Mouse (Mus musculus): ENCODE measurements around the gene Tbkbp1. TPM values are rescaled to one million over a fixed set of nuclear protein-coding genes. Genes with fewer than 3 reads are reported as not detected.

The Tbkbp1 gene
- polyA plus RNA-seq, 2 experiments: 9.7 to 62.2 TPM

- no peak for ATAC-seq (ENCODE audit: low FRiP score, low read depth)
- no peaks in the 10 kb centered on the region for H3K36me3 ChIP-seq (ENCODE audit: control insufficient read depth, insufficient read depth, low read length)
- peaks cover 14% of the 10 kb centered on the region for H3K27me3 ChIP-seq (ENCODE audit: control insufficient read depth, insufficient read depth, low read length)
- no peak for TF ChIP-seq POLR2A (IDR thresholded peaks at IDR 0.05; ENCODE audit: borderline replicate concordance, extremely low read depth, insufficient read depth, insufficient read length)
- H3K4me3 ChIP-seq (replicated peaks; ENCODE audit: low read length): no peak overlapping the region
- no peak overlapping the region for H3K9ac ChIP-seq (ENCODE audit: low read depth, low read length, severe bottlenecking)
- 77% methylated on average over 16 of the region's 16 CpGs for WGBS
- H3K27ac ChIP-seq (replicated peaks; ENCODE audit: low read depth, low read length): no peak overlapping the region
- no peaks in the 10 kb centered on the region for H3K4me1 ChIP-seq (ENCODE audit: control insufficient read depth, insufficient read depth, low read length)
- H3K4me2 ChIP-seq (replicated peaks; ENCODE audit: low read depth, low read length, severe bottlenecking): no peak overlapping the region
- DNase-seq (ENCODE audit: low spot score): no peak
- no peaks in the 10 kb centered on the region for H3K9me3 ChIP-seq (ENCODE audit: control insufficient read depth, low read length)
Measured at GRCm38 (mm10) chr11:97108976-97109375, 42.3 kb downstream of the Tbkbp1 start.

- Histone ChIP-seq H3K4me3 (replicated peaks; ENCODE audit: low read length) (no peak overlapping the region), H3K27me3 (ENCODE audit: control insufficient read depth, insufficient read depth, low read length) (peaks cover 3% of the 10 kb centered on the region; the same call in 1 of the 2 replicates), H3K27ac (replicated peaks; ENCODE audit: low read depth, low read length) (no peak overlapping the region), H3K36me3 (ENCODE audit: control insufficient read depth, insufficient read depth, low read length) (no peaks in the 10 kb centered on the region), H3K4me1 (ENCODE audit: control insufficient read depth, insufficient read depth, low read length) (no peaks in the 10 kb centered on the region), H3K9ac (ENCODE audit: low read depth, low read length, severe bottlenecking) (no peak overlapping the region), H3K9me3 (ENCODE audit: control insufficient read depth, low read length) (no peaks in the 10 kb centered on the region), H3K4me2 (replicated peaks; ENCODE audit: low read depth, low read length, severe bottlenecking) (no peak overlapping the region)
- DNase-seq (ENCODE audit: low spot score) (no peak), ATAC-seq (ENCODE audit: low FRiP score, low read depth) (no peak)
- no peak for TF ChIP-seq POLR2A (IDR thresholded peaks at IDR 0.05; ENCODE audit: borderline replicate concordance, extremely low read depth, insufficient read depth, insufficient read length)
- 95% methylated on average over 9 of the region's 9 CpGs for WGBS
Measured at GRCm38 (mm10) chr11:97104091-97104483, 47.2 kb downstream of the Tbkbp1 start.

- H3K27me3 ChIP-seq (ENCODE audit: control insufficient read depth, insufficient read depth, low read length): peaks cover 3% of the 10 kb centered on the region; the same call in 1 of the 2 replicates
- no peaks in the 10 kb centered on the region for H3K36me3 ChIP-seq (ENCODE audit: control insufficient read depth, insufficient read depth, low read length)
- no peak overlapping the region for H3K27ac ChIP-seq (replicated peaks; ENCODE audit: low read depth, low read length)
- no peaks in the 10 kb centered on the region for H3K4me1 ChIP-seq (ENCODE audit: control insufficient read depth, insufficient read depth, low read length)
- DNase-seq (ENCODE audit: low spot score) (no peak), ATAC-seq (ENCODE audit: low FRiP score, low read depth) (no peak)
- 92% methylated on average over 10 of the region's 10 CpGs for WGBS
- H3K9me3 ChIP-seq (ENCODE audit: control insufficient read depth, low read length): no peaks in the 10 kb centered on the region
- H3K9ac ChIP-seq (ENCODE audit: low read depth, low read length, severe bottlenecking): no peak overlapping the region
- no peak overlapping the region for H3K4me3 ChIP-seq (replicated peaks; ENCODE audit: low read length)
- no peak for TF ChIP-seq POLR2A (IDR thresholded peaks at IDR 0.05; ENCODE audit: borderline replicate concordance, extremely low read depth, insufficient read depth, insufficient read length)
- no peak overlapping the region for H3K4me2 ChIP-seq (replicated peaks; ENCODE audit: low read depth, low read length, severe bottlenecking)
Measured at GRCm38 (mm10) chr11:97103163-97104090, 47.9 kb downstream of the Tbkbp1 start.

- 13% methylated on average over 9 of the region's 9 CpGs for WGBS
- peaks cover 7% of the 10 kb centered on the region for H3K27me3 ChIP-seq (ENCODE audit: control insufficient read depth, insufficient read depth, low read length)
- ATAC-seq (ENCODE audit: low FRiP score, low read depth): no peak
Measured at GRCm38 (mm10) chr11:97101722-97102121, 49.6 kb downstream of the Tbkbp1 start.

GRCm38 (mm10) chr11:97098791-97099190 is 52.5 kb downstream of the Tbkbp1 start:
- Histone ChIP-seq H3K9me3 (ENCODE audit: control insufficient read depth, low read length) (no peaks in the 10 kb centered on the region), H3K27ac (replicated peaks; ENCODE audit: low read depth, low read length) (no peak overlapping the region), H3K9ac (ENCODE audit: low read depth, low read length, severe bottlenecking) (no peak overlapping the region), H3K4me2 (replicated peaks; ENCODE audit: low read depth, low read length, severe bottlenecking) (no peak overlapping the region), H3K4me3 (replicated peaks; ENCODE audit: low read length) (no peak overlapping the region), H3K27me3 (ENCODE audit: control insufficient read depth, insufficient read depth, low read length) (peaks cover 7% of the 10 kb centered on the region), H3K4me1 (ENCODE audit: control insufficient read depth, insufficient read depth, low read length) (no peaks in the 10 kb centered on the region), H3K36me3 (ENCODE audit: control insufficient read depth, insufficient read depth, low read length) (no peaks in the 10 kb centered on the region)
- no peak for DNase-seq (ENCODE audit: low spot score)
- 20% methylated on average over 18 of the region's 18 CpGs for WGBS
- TF ChIP-seq POLR2A (IDR thresholded peaks at IDR 0.05; ENCODE audit: borderline replicate concordance, extremely low read depth, insufficient read depth, insufficient read length): no peak
- no peak for ATAC-seq (ENCODE audit: low FRiP score, low read depth)

More at GRCm38 (mm10) chr11:97101722-97102121, 49.6 kb downstream of the Tbkbp1 start:
- Histone ChIP-seq H3K9ac (ENCODE audit: low read depth, low read length, severe bottlenecking) (no peak overlapping the region), H3K4me1 (ENCODE audit: control insufficient read depth, insufficient read depth, low read length) (no peaks in the 10 kb centered on the region), H3K36me3 (ENCODE audit: control insufficient read depth, insufficient read depth, low read length) (no peaks in the 10 kb centered on the region), H3K27ac (replicated peaks; ENCODE audit: low read depth, low read length) (no peak overlapping the region), H3K4me3 (replicated peaks; ENCODE audit: low read length) (no peak overlapping the region), H3K4me2 (replicated peaks; ENCODE audit: low read depth, low read length, severe bottlenecking) (no peak overlapping the region), H3K9me3 (ENCODE audit: control insufficient read depth, low read length) (no peaks in the 10 kb centered on the region)
- DNase-seq (ENCODE audit: low spot score): peak; percentile 65
- no peak for TF ChIP-seq POLR2A (IDR thresholded peaks at IDR 0.05; ENCODE audit: borderline replicate concordance, extremely low read depth, insufficient read depth, insufficient read length)

Measured in limb, embryonic 14.5 days (tissue).